Mouse (Mus musculus): ENCODE measurements around the gene Pex16. TPM values are rescaled to one million over a fixed set of nuclear protein-coding genes. Genes with fewer than 3 reads are reported as not detected.

Gene Pex16
- polyA plus RNA-seq, 1 experiment from 2014 or later: 34.3 TPM

DNA sequence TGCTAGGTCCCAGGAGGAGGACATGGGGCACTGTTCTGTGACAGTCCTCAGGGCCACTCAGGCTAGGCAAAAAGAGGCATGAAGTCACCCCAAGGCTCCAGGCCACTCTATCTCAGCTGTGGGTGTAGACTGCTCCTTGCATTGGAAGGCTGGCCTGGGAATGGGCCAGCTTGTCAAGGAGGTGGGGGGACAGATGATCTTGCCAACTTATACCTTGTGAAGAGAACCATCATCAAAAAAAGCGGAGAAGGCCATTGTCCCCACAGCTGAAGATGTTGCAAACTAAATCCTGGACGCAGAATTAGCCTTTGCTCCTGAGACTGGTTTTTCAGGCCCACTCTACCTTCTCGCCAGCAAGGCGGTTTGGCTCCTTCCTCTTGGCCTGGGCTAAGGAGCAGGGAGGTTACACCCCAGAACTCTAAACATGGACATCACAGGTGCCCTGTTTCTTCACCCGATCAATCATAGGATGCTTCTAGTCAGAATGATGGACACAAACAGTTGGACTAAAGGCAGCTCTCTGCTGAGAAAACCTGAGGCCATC, 29.4 kb downstream of the Pex16 start:
- DNase-seq (ENCODE audit: low spot score): no peak
- H3K9ac ChIP-seq (ENCODE audit: low read depth, low read length): no peak overlapping the region
- H3K4me1 ChIP-seq (replicated peaks; ENCODE audit: insufficient read depth, low read length): no peaks in the 10 kb centered on the region
- 93% methylated on average over 5 of the region's 5 CpGs for WGBS
- TF ChIP-seq CTCF (IDR thresholded peaks at IDR 0.05; ENCODE audit: low read depth): no peak
- no peak overlapping the region for H3K27ac ChIP-seq
- H3K27me3 ChIP-seq (ENCODE audit: insufficient read depth, low read length): no peaks in the 10 kb centered on the region
- H3K36me3 ChIP-seq (ENCODE audit: insufficient read depth, low read length): peaks cover 29% of the 10 kb centered on the region; the same call in 1 of the 2 replicates
- H3K9me3 ChIP-seq (replicated peaks; ENCODE audit: low read length): no peaks in the 10 kb centered on the region
- ATAC-seq (replicated peaks; ENCODE audit: low FRiP score, low read depth): no peak
- H3K4me3 ChIP-seq (replicated peaks; ENCODE audit: low read depth, low read length): no peak overlapping the region
- H3K4me2 ChIP-seq (ENCODE audit: low read length): no peak overlapping the region

DNA sequence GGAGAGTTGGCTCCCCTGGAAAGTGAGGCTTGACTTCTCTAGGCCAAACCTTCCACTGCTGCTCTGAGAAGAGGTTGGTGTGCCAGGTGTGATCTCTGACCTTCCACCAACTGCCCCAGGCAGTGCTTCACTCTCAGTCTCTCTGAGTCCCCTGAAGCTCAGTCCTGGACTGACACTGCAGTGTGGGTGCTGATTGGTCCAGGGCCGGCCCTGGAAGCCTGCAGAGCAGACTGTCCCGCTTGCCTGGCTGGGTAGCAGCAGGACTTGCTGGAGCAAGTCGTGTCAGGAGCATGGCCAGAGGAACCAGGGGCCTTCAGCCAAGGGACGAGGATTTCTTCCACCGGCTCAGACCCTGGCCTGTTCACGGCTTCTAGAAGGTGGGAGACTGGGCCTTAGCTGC, 30.3 kb downstream of the Pex16 start:
- peaks cover 36% of the 10 kb centered on the region for H3K36me3 ChIP-seq (ENCODE audit: insufficient read depth, low read length)
- no peak overlapping the region for H3K27ac ChIP-seq
- DNase-seq (ENCODE audit: low spot score) (no peak), ATAC-seq (replicated peaks; ENCODE audit: low FRiP score, low read depth) (no peak)
- no peak for TF ChIP-seq CTCF (IDR thresholded peaks at IDR 0.05; ENCODE audit: low read depth)
- H3K4me1 ChIP-seq (replicated peaks; ENCODE audit: insufficient read depth, low read length): no peaks in the 10 kb centered on the region
- H3K9me3 ChIP-seq (replicated peaks; ENCODE audit: low read length): no peaks in the 10 kb centered on the region
- no peak overlapping the region for H3K4me3 ChIP-seq (replicated peaks; ENCODE audit: low read depth, low read length)
- H3K27me3 ChIP-seq (ENCODE audit: insufficient read depth, low read length): no peaks in the 10 kb centered on the region
- no peak overlapping the region for H3K4me2 ChIP-seq (ENCODE audit: low read length)
- H3K9ac ChIP-seq (ENCODE audit: low read depth, low read length): no peak overlapping the region
- WGBS: 85% methylated on average over 6 of the region's 6 CpGs

DNA sequence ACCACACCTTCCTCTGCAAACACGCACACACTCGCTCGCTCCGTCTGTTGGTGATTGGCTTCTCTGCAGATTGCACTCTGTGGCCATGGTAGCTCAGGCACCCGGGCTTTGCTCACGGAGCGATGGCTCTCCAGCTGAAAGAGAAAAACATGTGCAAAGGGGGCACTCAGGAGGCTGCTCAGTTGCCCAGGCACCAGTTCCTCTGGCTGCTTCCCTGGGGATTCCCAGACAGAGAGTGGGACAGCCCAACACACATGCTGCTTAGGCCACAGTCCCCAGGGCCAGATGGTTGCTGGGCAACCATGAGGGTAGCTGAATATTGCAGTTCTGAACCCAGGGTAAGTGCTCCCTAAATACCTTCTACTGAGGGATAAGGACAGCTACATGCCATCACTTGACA, 31.2 kb downstream of the Pex16 start:
- ATAC-seq (replicated peaks; ENCODE audit: low FRiP score, low read depth) (no peak), DNase-seq (ENCODE audit: low spot score) (no peak)
- WGBS: 95% methylated on average over 7 of the region's 7 CpGs
- H3K9ac ChIP-seq (ENCODE audit: low read depth, low read length): no peak overlapping the region
- H3K27me3 ChIP-seq (ENCODE audit: insufficient read depth, low read length): no peaks in the 10 kb centered on the region
- H3K9me3 ChIP-seq (replicated peaks; ENCODE audit: low read length): no peaks in the 10 kb centered on the region
- H3K4me1 ChIP-seq (replicated peaks; ENCODE audit: insufficient read depth, low read length): no peaks in the 10 kb centered on the region
- no peak for TF ChIP-seq CTCF (IDR thresholded peaks at IDR 0.05; ENCODE audit: low read depth)
- peaks cover 44% of the 10 kb centered on the region for H3K36me3 ChIP-seq (ENCODE audit: insufficient read depth, low read length)
- no peak overlapping the region for H3K27ac ChIP-seq
- H3K4me3 ChIP-seq (replicated peaks; ENCODE audit: low read depth, low read length): no peak overlapping the region
- no peak overlapping the region for H3K4me2 ChIP-seq (ENCODE audit: low read length)

DNA sequence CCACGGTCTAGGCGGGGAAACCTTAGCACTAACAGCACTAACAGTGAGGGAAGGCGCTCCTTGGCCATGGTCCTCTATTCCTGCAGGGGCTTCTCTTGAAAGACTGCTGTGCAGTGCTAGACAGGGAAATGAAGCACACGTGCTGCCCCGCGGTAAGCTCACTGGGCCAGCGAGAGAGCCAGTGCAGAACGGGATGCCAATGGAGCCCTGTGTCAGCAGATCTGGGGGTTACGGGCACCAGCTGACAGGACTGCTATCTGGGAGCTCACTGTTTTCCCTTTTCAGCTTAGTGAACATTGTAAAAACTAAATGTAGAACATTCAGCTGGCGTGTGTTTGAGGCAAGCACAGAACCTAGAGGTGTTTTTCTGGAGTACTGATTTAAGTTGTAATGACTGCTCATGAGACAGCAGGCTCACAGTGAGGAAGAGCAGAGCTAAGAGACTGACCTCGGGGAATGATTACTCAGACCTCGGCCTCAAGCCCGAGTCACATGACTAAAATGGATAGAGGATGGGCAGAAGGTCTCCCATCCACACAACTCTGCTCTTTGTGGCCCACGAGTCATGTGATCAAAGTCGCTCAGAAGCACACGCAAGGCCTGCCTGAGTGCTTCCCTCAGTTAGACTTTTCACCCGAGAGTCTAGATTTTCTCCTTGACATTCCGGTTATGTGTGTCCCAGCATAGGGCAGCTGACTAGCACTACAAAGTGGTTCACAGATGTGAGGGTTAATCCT, 34.0 kb downstream of the Pex16 start:
- ATAC-seq (replicated peaks; ENCODE audit: low FRiP score, low read depth) (peak; percentile 57), DNase-seq (ENCODE audit: low spot score) (no peak)
- Histone ChIP-seq H3K4me2 (ENCODE audit: low read length) (no peak overlapping the region), H3K9me3 (replicated peaks; ENCODE audit: low read length) (no peaks in the 10 kb centered on the region), H3K27me3 (ENCODE audit: insufficient read depth, low read length) (no peaks in the 10 kb centered on the region), H3K9ac (ENCODE audit: low read depth, low read length) (no peak overlapping the region), H3K4me1 (replicated peaks; ENCODE audit: insufficient read depth, low read length) (no peaks in the 10 kb centered on the region), H3K36me3 (ENCODE audit: insufficient read depth, low read length) (peaks cover 71% of the 10 kb centered on the region), H3K4me3 (replicated peaks; ENCODE audit: low read depth, low read length) (no peak overlapping the region), H3K27ac (no peak overlapping the region)
- WGBS: 87% methylated on average over 18 of the region's 18 CpGs
- TF ChIP-seq CTCF (IDR thresholded peaks at IDR 0.05; ENCODE audit: low read depth): no peak

DNA sequence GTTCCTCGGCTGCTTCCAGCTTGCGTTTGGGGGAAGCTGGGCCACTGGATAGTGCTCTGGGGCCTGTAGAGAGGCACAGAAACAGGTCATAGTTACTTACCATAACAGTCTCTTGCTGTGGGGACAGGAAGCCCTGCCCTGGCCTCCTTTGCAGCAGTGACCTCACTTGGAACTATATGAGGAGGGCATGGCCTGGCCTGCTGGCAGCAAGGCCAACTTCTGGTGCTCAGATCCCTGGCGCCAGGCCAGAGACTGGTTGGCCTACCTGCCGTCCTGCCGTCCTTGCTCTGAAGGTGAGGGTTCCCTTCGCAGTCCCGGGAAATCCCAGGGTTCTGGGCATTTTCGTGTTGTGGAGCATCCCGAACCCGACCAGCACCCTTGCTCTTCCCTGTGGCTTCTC, 37.2 kb downstream of the Pex16 start:
- H3K27ac ChIP-seq: no peak overlapping the region
- no peaks in the 10 kb centered on the region for H3K27me3 ChIP-seq (ENCODE audit: insufficient read depth, low read length)
- H3K4me3 ChIP-seq (replicated peaks; ENCODE audit: low read depth, low read length): no peak overlapping the region
- no peak for TF ChIP-seq CTCF (IDR thresholded peaks at IDR 0.05; ENCODE audit: low read depth)
- peaks cover 75% of the 10 kb centered on the region for H3K36me3 ChIP-seq (ENCODE audit: insufficient read depth, low read length)
- ATAC-seq (replicated peaks; ENCODE audit: low FRiP score, low read depth): no peak
- no peak overlapping the region for H3K4me2 ChIP-seq (ENCODE audit: low read length)
- 90% methylated on average over 10 of the region's 10 CpGs for WGBS
- no peaks in the 10 kb centered on the region for H3K9me3 ChIP-seq (replicated peaks; ENCODE audit: low read length)
- no peaks in the 10 kb centered on the region for H3K4me1 ChIP-seq (replicated peaks; ENCODE audit: insufficient read depth, low read length)
- H3K9ac ChIP-seq (ENCODE audit: low read depth, low read length): no peak overlapping the region
- no peak for DNase-seq (ENCODE audit: low spot score)

DNA sequence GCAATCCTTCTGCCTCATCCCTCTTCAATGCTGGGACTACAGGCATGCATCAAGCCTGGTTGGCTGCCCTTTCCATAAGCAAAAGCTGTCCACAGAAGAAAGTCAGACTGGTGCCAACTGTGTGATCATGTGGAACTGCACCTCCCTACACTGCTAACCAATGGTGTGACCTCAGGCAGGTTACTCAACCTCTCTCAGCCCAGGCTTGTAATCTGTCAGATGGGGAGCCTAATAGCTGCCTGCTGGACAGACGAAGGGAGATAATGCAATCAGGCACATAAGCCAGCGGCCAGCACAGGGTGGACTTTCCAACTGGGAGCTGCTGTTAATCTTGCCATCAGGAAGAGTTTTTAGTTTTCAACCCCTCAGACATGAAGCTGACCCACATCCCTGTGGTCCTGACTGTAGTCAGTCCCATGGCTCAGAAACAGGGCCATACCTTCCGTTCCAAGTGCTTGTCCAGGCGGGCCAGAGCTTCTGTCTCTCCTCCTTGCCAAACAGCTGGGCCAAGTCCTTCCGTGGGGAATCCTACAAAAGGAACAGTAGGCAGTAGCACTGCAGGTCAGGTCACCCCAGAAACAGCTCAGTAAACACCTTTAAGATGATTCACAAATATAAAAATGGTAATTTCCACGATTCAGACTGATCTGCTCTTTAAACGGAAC, 47.4 kb downstream of the Pex16 start:
- Histone ChIP-seq H3K36me3 (ENCODE audit: insufficient read depth, low read length) (peaks cover 45% of the 10 kb centered on the region), H3K9ac (ENCODE audit: low read depth, low read length) (no peak overlapping the region)
- no peak for DNase-seq (ENCODE audit: low spot score)

More for the DNA sequence above, 47.4 kb downstream of the Pex16 start:
- no peaks in the 10 kb centered on the region for H3K27me3 ChIP-seq (ENCODE audit: insufficient read depth, low read length)
- H3K4me3 ChIP-seq (replicated peaks; ENCODE audit: low read depth, low read length): no peak overlapping the region
- no peak overlapping the region for H3K4me2 ChIP-seq (ENCODE audit: low read length)
- H3K4me1 ChIP-seq (replicated peaks; ENCODE audit: insufficient read depth, low read length): 0 out of 2 replicates have a peak, but pooled peaks cover 18% of the 10 kb centered on the region
- no peak for TF ChIP-seq CTCF (IDR thresholded peaks at IDR 0.05; ENCODE audit: low read depth)
- WGBS: 91% methylated on average over 7 of the region's 7 CpGs
- H3K27ac ChIP-seq: no peak overlapping the region
- ATAC-seq (replicated peaks; ENCODE audit: low FRiP score, low read depth): no peak
- no peaks in the 10 kb centered on the region for H3K9me3 ChIP-seq (replicated peaks; ENCODE audit: low read length)

All from kidney, postnatal 0 days (tissue).